ENCODE assay signal across 7 mouse cellular contexts in genomic region chr15:100494647-100495046, GRCm38 (mm10). TPM values are rescaled to one million over a fixed set of nuclear protein-coding genes. Genes with fewer than 3 reads are reported as not detected.
DNase-seq lines count a peak whose midpoint lies in the region; ATAC-seq and TF ChIP-seq lines count a peak whose summit lies in the region.

No protein-coding gene starts in this region.

- peak overlapping the region; percentile 79 for H3K4me2 ChIP-seq in forebrain, embryonic 12.5 days
- peak overlapping the region; percentile 77 for H3K4me2 ChIP-seq in midbrain, embryonic 13.5 days (replicated peaks)

- H3K4me3 ChIP-seq in lung, adult 2 months (replicated peaks; ENCODE audit: extremely low read depth, low read depth, low read length), result peak overlapping the region; percentile 78
- peak overlapping the region; percentile 66 for H3K4me3 ChIP-seq in bone marrow, adult 2 months (replicated peaks; ENCODE audit: control insufficient read depth, low read depth, low read length)
- H3K4me3 ChIP-seq in forebrain, embryonic 12.5 days (replicated peaks), result peak overlapping the region; percentile 81
- peak overlapping the region; percentile 85 for H3K4me3 ChIP-seq in midbrain, embryonic 13.5 days (replicated peaks)

- H3K4me1 ChIP-seq in lung, adult 2 months (ENCODE audit: control insufficient read depth, insufficient read depth, low read length), result peaks cover 8% of the 10 kb centered on the region
- peaks cover 2% of the 10 kb centered on the region; the same call in 1 of the 2 replicates for H3K4me1 ChIP-seq in bone marrow, adult 2 months (ENCODE audit: control insufficient read depth, insufficient read depth, low read length)
- H3K4me1 ChIP-seq in forebrain, embryonic 12.5 days, result peaks cover 44% of the 10 kb centered on the region
- H3K4me1 ChIP-seq in midbrain, embryonic 13.5 days (replicated peaks), result peaks cover 44% of the 10 kb centered on the region

- H3K9me3 ChIP-seq in forebrain, embryonic 12.5 days, result no peaks in the 10 kb centered on the region
- H3K9me3 ChIP-seq in midbrain, embryonic 13.5 days, result no peaks in the 10 kb centered on the region

- H3K27ac ChIP-seq in bone marrow, adult 2 months (ENCODE audit: control insufficient read depth, insufficient read depth, low read depth, low read length, poor library complexity), result no peak overlapping the region
- peak overlapping the region; percentile 98 for H3K27ac ChIP-seq in forebrain, embryonic 12.5 days
- H3K27ac ChIP-seq in midbrain, embryonic 13.5 days, result peak overlapping the region; percentile 99

- TF ChIP-seq CTCF in lung, adult 2 months (IDR thresholded peaks at IDR 0.05; ENCODE audit: insufficient read depth, low read length), result no peak
- TF ChIP-seq CTCF in bone marrow, adult 2 months (IDR thresholded peaks at IDR 0.05; ENCODE audit: control insufficient read depth, insufficient read depth, low read length), result no peak

- H3K9ac ChIP-seq in forebrain, embryonic 12.5 days, result peak overlapping the region; percentile 97
- H3K9ac ChIP-seq in midbrain, embryonic 13.5 days (replicated peaks), result peak overlapping the region; percentile 97

- DNase-seq in lung, adult 2 months, result no peak
- DNase-seq in lung, postnatal 36 days, result no peak
- peak; percentile 41 to 50 for DNase-seq in layer of hippocampus, postnatal 14 days (ENCODE audit: low spot score in 2 of 2)
- DNase-seq in thymus, postnatal 25 days, result no peak

- ATAC-seq in forebrain, embryonic 12.5 days (ENCODE audit: low FRiP score), result peak; percentile 89
- peak; percentile 91 for ATAC-seq in midbrain, embryonic 13.5 days

- no peaks in the 10 kb centered on the region; the same call in 1 of the 2 replicates for H3K36me3 ChIP-seq in forebrain, embryonic 12.5 days (replicated peaks)
- 0 out of 2 replicates have a peak, but pooled peaks cover 4% of the 10 kb centered on the region for H3K36me3 ChIP-seq in midbrain, embryonic 13.5 days

- WGBS in lung, adult 2 months, result under 1% methylated on average over 27 of the region's 29 CpGs
- WGBS in bone marrow, adult 2 months, result under 1% methylated on average over 29 of the region's 29 CpGs
- WGBS in forebrain, embryonic 12.5 days, result 1% methylated on average over 29 of the region's 29 CpGs
- WGBS in midbrain, embryonic 13.5 days, result under 1% methylated on average over 29 of the region's 29 CpGs

- no peaks in the 10 kb centered on the region for H3K27me3 ChIP-seq in forebrain, embryonic 12.5 days
- no peaks in the 10 kb centered on the region for H3K27me3 ChIP-seq in midbrain, embryonic 13.5 days

- no peak for TF ChIP-seq POLR2A in lung, adult 2 months (IDR thresholded peaks at IDR 0.05; ENCODE audit: borderline replicate concordance, extremely low read depth, low read depth, low read length)
- no peak for TF ChIP-seq POLR2A in bone marrow, adult 2 months (IDR thresholded peaks at IDR 0.05; ENCODE audit: borderline replicate concordance, control insufficient read depth, low read depth, low read length)

RNA-seq across cellular contexts. Expression of gene Csrnp2, which starts 0.6 kb away (rescaled TPM):
- 2.8 and 3.0 TPM in 2 replicates for polyA plus RNA-seq in lung, adult 2 months (2012; rRNA removed)
- polyA plus RNA-seq in bone marrow, adult 2 months (2011; ENCODE audit: insufficient read depth, insufficient read length, low replicate concordance, missing spikeins), result 0.43 and 3.0 TPM in 2 replicates
- polyA plus RNA-seq in forebrain, embryonic 12.5 days (2016; fragmentation: Nextera tagmentation; extraction: Ambion mirVana), result 36.4 and 37.0 TPM in 2 replicates
- 10 to 100 TPM; 27.6 to 28.9 TPM for total RNA-seq in layer of hippocampus, postnatal 14 days (2021)
- 44.7 and 45.7 TPM in 2 replicates for polyA plus RNA-seq in midbrain, embryonic 13.5 days (2015; fragmentation: Nextera tagmentation; extraction: Ambion mirVana)

RNA-seq across cellular contexts. Expression of gene Letmd1, which starts 25.8 kb away (rescaled TPM):
- 32.6 and 44.4 TPM in 2 replicates for polyA plus RNA-seq in lung, adult 2 months (2012; rRNA removed)
- 10.9 and 19.1 TPM in 2 replicates for polyA plus RNA-seq in bone marrow, adult 2 months (2011; ENCODE audit: insufficient read depth, insufficient read length, low replicate concordance, missing spikeins)
- polyA plus RNA-seq in forebrain, embryonic 12.5 days (2016; fragmentation: Nextera tagmentation; extraction: Ambion mirVana), result 41.9 and 47.7 TPM in 2 replicates
- total RNA-seq in layer of hippocampus, postnatal 14 days (2021), result 10 to 100 TPM; 61.1 to 66.6 TPM
- polyA plus RNA-seq in midbrain, embryonic 13.5 days (2015; fragmentation: Nextera tagmentation; extraction: Ambion mirVana), result 55.1 and 55.2 TPM in 2 replicates

RNA-seq across cellular contexts. Expression of gene Tfcp2, which starts 57.2 kb away (rescaled TPM):
- polyA plus RNA-seq in lung, adult 2 months (2012; rRNA removed), result 7.7 and 8.2 TPM in 2 replicates
- polyA plus RNA-seq in bone marrow, adult 2 months (2011; ENCODE audit: insufficient read depth, insufficient read length, low replicate concordance, missing spikeins), result 9.5 and 11.8 TPM in 2 replicates
- polyA plus RNA-seq in forebrain, embryonic 12.5 days (2016; fragmentation: Nextera tagmentation; extraction: Ambion mirVana), result 41.7 and 44.8 TPM in 2 replicates
- total RNA-seq in layer of hippocampus, postnatal 14 days (2021), result 10 to 100 TPM; 31.1 to 31.6 TPM
- 48.2 and 48.4 TPM in 2 replicates for polyA plus RNA-seq in midbrain, embryonic 13.5 days (2015; fragmentation: Nextera tagmentation; extraction: Ambion mirVana)

Comparison
In these comparisons a context has a peak if more than half of its experiments do, and no peak if none do; other contexts are left out.
1. DNase-seq: peak in layer of hippocampus, postnatal 14 days (2 of 2); none in lung, adult 2 months (single experiment), lung, postnatal 36 days (single experiment) and thymus, postnatal 25 days (single experiment).
2. Peak in every context shown above with its lines, with median percentiles within 50 percentile points of each other: H3K4me3 ChIP-seq.